Mouse (Mus musculus): ENCODE data around the gene Bcr. TPM values are rescaled to one million over a fixed set of nuclear protein-coding genes. Genes with fewer than 3 reads are reported as not detected.

Gene Bcr
- 3.2 TPM for polyA plus RNA-seq (2017; shearing (Covaris generic))

DNA sequence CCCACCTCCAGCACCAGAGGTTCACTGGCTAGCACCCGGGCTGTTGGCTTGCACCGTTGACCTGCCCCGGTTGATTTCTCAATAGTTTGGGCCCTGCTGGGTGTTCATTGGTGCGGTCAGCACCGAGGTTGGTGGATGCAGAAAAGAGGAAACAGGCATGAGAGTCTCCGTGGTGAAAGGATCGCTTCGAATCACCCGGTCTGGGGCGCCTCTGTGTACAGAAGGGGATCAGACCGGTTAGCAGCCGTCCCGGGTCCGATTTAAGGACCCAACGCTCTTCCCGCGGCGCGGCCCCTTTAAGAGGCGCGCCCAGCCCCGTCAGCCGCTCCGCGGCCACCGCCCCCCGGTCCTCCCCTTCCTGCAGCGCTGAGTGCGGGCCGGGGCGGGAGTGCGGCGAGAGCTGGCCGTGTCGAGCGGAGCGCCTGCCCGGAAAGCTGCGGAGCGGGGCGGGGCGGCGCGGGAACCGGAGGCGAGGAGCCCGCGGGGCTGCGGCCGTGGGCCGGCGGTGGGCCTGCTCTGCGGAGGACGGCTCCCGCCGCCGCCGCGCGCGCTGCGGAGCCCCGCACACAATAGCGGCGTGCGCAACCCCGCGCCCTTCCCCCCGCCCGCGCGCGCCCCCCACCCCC is at the start of gene Bcr:
Gene Bcr, plus strand, starts transcription at position 376 of the 626 bp plus-strand sequence.

DNA sequence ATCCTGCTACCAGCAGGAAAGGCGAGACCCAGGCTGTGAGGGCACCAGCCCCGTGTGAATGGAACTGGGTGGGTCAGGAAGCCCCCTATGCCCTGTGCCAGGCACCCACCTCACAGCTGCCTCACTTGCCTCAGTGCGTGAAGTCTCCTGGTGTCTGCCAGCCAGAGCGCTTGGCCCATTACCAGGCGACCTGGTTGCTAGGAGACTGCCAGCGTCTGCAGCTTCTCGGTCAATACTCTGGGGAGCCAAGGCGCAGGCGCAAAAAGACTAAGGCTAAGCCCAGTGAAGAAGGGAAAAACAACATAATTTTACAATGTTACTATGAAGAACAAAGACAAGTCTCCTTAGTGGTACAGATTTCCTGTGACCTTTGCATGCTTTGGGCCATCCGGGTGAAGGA is 28.0 kb upstream of the Bcr start, which contains the start of gene Rsph14:
Gene Rsph14, minus strand, starts transcription at position 192 of the 400 bp plus-strand sequence.

DNA sequence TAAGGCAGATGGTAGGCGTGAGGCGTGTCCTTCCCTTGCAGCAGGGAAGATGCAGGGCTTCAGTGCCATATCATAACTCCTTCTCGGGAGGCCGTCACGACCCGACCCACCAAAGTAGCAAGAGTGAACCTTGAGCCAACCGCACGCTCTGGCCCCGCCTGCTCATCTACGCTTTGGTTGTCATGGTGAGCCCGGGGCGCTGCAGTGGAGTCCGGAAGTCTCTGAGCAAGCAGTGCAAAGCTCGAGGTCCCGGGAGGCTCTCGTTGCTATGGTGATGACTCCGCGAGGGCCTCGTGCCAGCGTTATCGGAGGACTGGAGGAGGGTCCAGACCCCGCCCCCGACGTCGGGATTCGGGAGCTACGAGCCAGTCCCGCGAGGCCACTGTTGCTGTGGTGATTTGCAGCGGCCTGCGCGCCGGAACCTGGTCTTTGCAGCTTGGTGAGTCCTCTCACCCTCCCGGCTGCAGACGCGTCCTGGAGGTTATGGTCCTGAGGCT is 23.5 kb upstream of the Bcr start, which contains the start of gene Rab36:
Gene Rab36, plus strand, starts transcription at position 176 of the 497 bp plus-strand sequence.

DNA sequence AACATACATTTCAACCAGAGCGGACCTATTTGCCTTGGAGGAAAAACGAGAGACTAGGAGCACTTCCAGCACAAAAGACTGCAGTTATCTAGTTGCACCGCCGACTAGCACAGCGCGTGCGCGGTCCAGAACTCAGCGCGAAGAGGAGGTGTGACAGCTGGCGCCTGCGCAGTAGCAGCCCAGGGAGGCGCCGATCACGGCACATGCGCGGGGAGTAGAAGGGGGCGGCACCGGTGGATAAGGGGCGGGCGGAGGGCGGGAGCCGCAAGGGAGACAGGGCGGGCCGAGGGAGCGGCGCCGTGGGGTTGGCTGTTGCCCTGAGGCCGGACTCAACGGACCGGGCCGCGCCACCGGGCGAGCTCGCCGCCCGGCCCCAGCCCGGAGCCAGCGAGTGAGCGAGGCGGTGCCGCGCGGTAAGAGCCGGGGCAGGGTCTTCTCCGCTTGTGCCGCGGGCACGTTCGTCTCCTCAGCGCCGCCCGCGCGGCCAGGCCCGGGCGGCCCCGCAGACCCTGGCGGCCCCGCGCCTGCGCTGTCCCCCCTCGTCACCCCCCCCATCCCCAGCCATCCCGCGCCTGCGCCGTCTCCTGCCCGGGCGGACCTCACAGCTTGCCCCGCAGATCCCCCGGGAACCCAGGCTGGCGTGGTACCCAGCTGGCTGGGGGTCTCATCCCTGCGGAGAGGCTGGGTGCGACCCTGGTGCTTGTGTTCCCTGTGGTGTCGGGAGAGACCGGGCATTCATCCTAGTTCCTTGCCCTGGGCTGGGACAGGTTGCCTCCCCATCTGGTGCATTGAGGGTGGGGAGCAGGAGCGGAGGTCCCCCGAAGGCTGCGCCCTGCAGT is 151.6 kb downstream of the Bcr start, which contains the start of gene Specc1l:
Gene Specc1l, plus strand, starts transcription at position 267 of the 839 bp plus-strand sequence.

Other genes with a start within 250 kb of the Bcr start
- gene Gnaz, start 93.4 kb upstream of the Bcr start, polyA plus RNA-seq (2017; shearing (Covaris generic)) = 0.12 TPM
- gene Rsph14, start 28.0 kb upstream of the Bcr start, polyA plus RNA-seq (2017; shearing (Covaris generic)) = not detected
- gene Rab36, start 23.5 kb upstream of the Bcr start, polyA plus RNA-seq (2017; shearing (Covaris generic)) = 0.77 TPM
- 56.2 TPM for gene Specc1l, start 151.5 kb downstream of the Bcr start, polyA plus RNA-seq (2017; shearing (Covaris generic))

Measured in CD4-positive, CD25-positive, alpha-beta regulatory T cell (primary cell).